Mouse (Mus musculus) ovary, postnatal 14 days (tissue): Measurements from ENCODE around the gene Anks4b.

Experiments
- DNase-seq: peaks from one replicate; pipeline ENCODE4 v3.0.0; 2022; ENCODE audit warnings: low spot score

Gene Anks4b

GRCm38 (mm10) chr7:120188946-120189345 is 15.3 kb downstream of the Anks4b start:
- DNase-seq = no peak

GRCm38 (mm10) chr7:120189369-120190149 is 15.9 kb downstream of the Anks4b start:
- DNase-seq = no peak

GRCm38 (mm10) chr7:120190150-120190665 is 16.6 kb downstream of the Anks4b start:
- no peak for DNase-seq

- DNase-seq = no peak
These were observed 18.5 kb downstream of the Anks4b start for GRCm38 (mm10) chr7:120192207-120192606.

- DNase-seq = no peak
These were observed 19.2 kb downstream of the Anks4b start for GRCm38 (mm10) chr7:120192816-120193215.

- DNase-seq = no peak
These were observed 21.5 kb downstream of the Anks4b start for GRCm38 (mm10) chr7:120195207-120195606.

GRCm38 (mm10) chr7:120201231-120201744 is 27.6 kb downstream of the Anks4b start:
- DNase-seq = no peak

GRCm38 (mm10) chr7:120201771-120202170 is 28.1 kb downstream of the Anks4b start, which contains the start of gene Crym:
TSS of gene Crym (minus strand) at chr7:120202111.
- DNase-seq = no peak

GRCm38 (mm10) chr7:120203789-120204188 is 30.1 kb downstream of the Anks4b start, which contains the start of gene Abca14:
TSS of gene Abca14 (plus strand) at chr7:120203961.
- peak; percentile 81 for DNase-seq

- DNase-seq = no peak
These were observed 32.3 kb downstream of the Anks4b start for GRCm38 (mm10) chr7:120205989-120206388.

GRCm38 (mm10) chr7:120228541-120228940 is 54.9 kb downstream of the Anks4b start:
- no peak for DNase-seq
